Mouse (Mus musculus): Measurements from ENCODE around the gene Coil. TPM values are rescaled to one million over a fixed set of nuclear protein-coding genes. Genes with fewer than 3 reads are reported as not detected.
A peak's percentile ranks its signal among the peaks of the same experiment; 100 is the strongest.

The Coil gene
- total and polyA plus RNA-seq, 3 experiments: 28.5 to 37.4 (median 35.4) TPM

GRCm38 (mm10) chr11:89003726-89004125, 33.7 kb downstream of the Coil start:
- Histone ChIP-seq H3K27ac (ENCODE audit: insufficient read depth, low read depth) (no peak overlapping the region), H3K36me3 (replicated peaks in 1 of 2; ENCODE audit: control insufficient read depth in 1 of 2, insufficient read depth in 1 of 2, low read length in 1 of 2) (peaks cover 14 to 70% of the 10 kb centered on the region in 2 experiments), H3K4me2 (ENCODE audit: insufficient read depth, low read depth, poor library complexity, severe bottlenecking) (peak overlapping the region; percentile 3; the same call in 1 of the 2 replicates), H3K27me3 (replicated peaks) (no peaks in the 10 kb centered on the region), H3K4me3 (replicated peaks in 1 of 3; ENCODE audit: low read depth in 2 of 3, low read length in 2 of 3, poor library complexity in 1 of 3) (no peak overlapping the region), H3K9me3 (replicated peaks; ENCODE audit: low read length) (no peaks in the 10 kb centered on the region), H3K9ac (ENCODE audit: insufficient read depth, low read depth) (no peak overlapping the region), H3K4me1 (ENCODE audit: control insufficient read depth in 1 of 2, insufficient read depth in 2 of 2) (peaks cover 28 to 63% of the 10 kb centered on the region in 2 experiments), H3K79me2 (replicated peaks; ENCODE audit: control insufficient read depth, extremely low read depth, insufficient read depth, poor library complexity, severe bottlenecking) (peaks cover 37% of the 10 kb centered on the region)
- dilution Hi-C loops (cut with MboI; ENCODE audit: extremely low pct_ligation_motif_present, extremely low pct_unique_long_range_greater_than_20kb, low sequenced_read_pairs): no loop called here
- TF ChIP-seq JUN (IDR thresholded peaks at IDR 0.05; ENCODE audit: insufficient read depth, low read depth, low read length): no peak
- TF ChIP-seq MYC (IDR thresholded peaks at IDR 0.05; ENCODE audit: low read depth, low read length): no peak
- no peak for TF ChIP-seq ELF1 (IDR thresholded peaks at IDR 0.05; ENCODE audit: low read depth, low read length)
- no peak for TF ChIP-seq JUND (conservative IDR thresholded peaks at IDR 0.05; ENCODE audit: low read depth, low read length)
- TF ChIP-seq IRF4 (IDR thresholded peaks at IDR 0.05; ENCODE audit: low read depth, low read length): no peak
- TF ChIP-seq TCF12 (IDR thresholded peaks at IDR 0.05; ENCODE audit: low read depth, low read length): no peak
- TF ChIP-seq EP300 (IDR thresholded peaks at IDR 0.05; ENCODE audit: low read length): no peak
- no peak for TF ChIP-seq RCOR1 (conservative IDR thresholded peaks at IDR 0.05; ENCODE audit: low read depth, low read length)
- TF ChIP-seq ZNF384 (IDR thresholded peaks at IDR 0.05; ENCODE audit: low read depth, low read length): no peak
- TF ChIP-seq MAX (IDR thresholded peaks at IDR 0.05; ENCODE audit: low read length): no peak
- in situ Hi-C loops (cut with MboI; ENCODE audit: low pct_ligation_motif_present, low pct_unique_long_range_greater_than_20kb, low sequenced_read_pairs): loop anchor here (5.0 kb wide), 1 partner anchor 34 kb away; no protein-coding TSS in a partner anchor
- no peak for DNase-seq (ENCODE audit: extremely low read depth)

GRCm38 (mm10) chr11:89005473-89005872, 35.4 kb downstream of the Coil start:
- peaks cover 29 to 88% of the 10 kb centered on the region in 2 experiments for H3K36me3 ChIP-seq (replicated peaks in 1 of 2; ENCODE audit: control insufficient read depth in 1 of 2, insufficient read depth in 1 of 2, low read length in 1 of 2)
- H3K9me3 ChIP-seq (replicated peaks; ENCODE audit: low read length): no peaks in the 10 kb centered on the region
- dilution Hi-C loops (cut with MboI; ENCODE audit: extremely low pct_ligation_motif_present, extremely low pct_unique_long_range_greater_than_20kb, low sequenced_read_pairs): no loop called here
- DNase-seq (ENCODE audit: extremely low read depth): no peak
- H3K27ac ChIP-seq (ENCODE audit: insufficient read depth, low read depth): no peak overlapping the region
- no peak overlapping the region for H3K4me2 ChIP-seq (ENCODE audit: insufficient read depth, low read depth, poor library complexity, severe bottlenecking)
- H3K9ac ChIP-seq (ENCODE audit: insufficient read depth, low read depth): no peak overlapping the region
- H3K27me3 ChIP-seq (replicated peaks): no peaks in the 10 kb centered on the region
- TF ChIP-seq ELF1 (IDR thresholded peaks at IDR 0.05; ENCODE audit: low read depth, low read length): no peak
- TF ChIP-seq USF1 (IDR thresholded peaks at IDR 0.05; ENCODE audit: low read depth, low read length): no peak
- no peak for TF ChIP-seq KAT2A (IDR thresholded peaks at IDR 0.05; ENCODE audit: insufficient replicate concordance, low read length)
- TF ChIP-seq ZKSCAN1 (IDR thresholded peaks at IDR 0.05; ENCODE audit: borderline replicate concordance, low read depth, low read length): no peak
- TF ChIP-seq MYC (IDR thresholded peaks at IDR 0.05; ENCODE audit: low read depth, low read length): no peak
- no peak for TF ChIP-seq MAZ (IDR thresholded peaks at IDR 0.05; ENCODE audit: low read depth, low read length)
- TF ChIP-seq ZNF384 (IDR thresholded peaks at IDR 0.05; ENCODE audit: low read depth, low read length): no peak
- TF ChIP-seq HCFC1 (IDR thresholded peaks at IDR 0.05; ENCODE audit: low read depth, low read length): no peak
- TF ChIP-seq MEF2A (IDR thresholded peaks at IDR 0.05; ENCODE audit: borderline replicate concordance, low read depth, low read length): no peak
- no peak for TF ChIP-seq UBTF (IDR thresholded peaks at IDR 0.05; ENCODE audit: low read depth, low read length)
- TF ChIP-seq NELFE (IDR thresholded peaks at IDR 0.05; ENCODE audit: low read depth, low read length): no peak
- TF ChIP-seq CHD1 (IDR thresholded peaks at IDR 0.05; ENCODE audit: low read depth, low read length): no peak
- TF ChIP-seq EP300 (IDR thresholded peaks at IDR 0.05; ENCODE audit: low read length): no peak
- no peak for TF ChIP-seq JUN (IDR thresholded peaks at IDR 0.05; ENCODE audit: insufficient read depth, low read depth, low read length)
- no peak for TF ChIP-seq SMC3 (IDR thresholded peaks at IDR 0.05; ENCODE audit: low read depth, low read length)
- TF ChIP-seq CTCF (conservative IDR thresholded peaks at IDR 0.05 in 1 of 2, IDR thresholded peaks at IDR 0.05 in 1 of 2; ENCODE audit: low read depth in 2 of 2, low read length in 2 of 2): no peak
- no peak for TF ChIP-seq POLR2AphosphoS2 (IDR thresholded peaks at IDR 0.05; ENCODE audit: low read depth, low read length)
- TF ChIP-seq USF2 (conservative IDR thresholded peaks at IDR 0.05; ENCODE audit: low read depth, low read length): no peak
- TF ChIP-seq SIN3A (IDR thresholded peaks at IDR 0.05; ENCODE audit: low read length): no peak
- in situ Hi-C loops (cut with MboI; ENCODE audit: low pct_ligation_motif_present, low pct_unique_long_range_greater_than_20kb, low sequenced_read_pairs): no loop called here
- H3K79me2 ChIP-seq (replicated peaks; ENCODE audit: control insufficient read depth, extremely low read depth, insufficient read depth, poor library complexity, severe bottlenecking): peaks cover 28% of the 10 kb centered on the region
- H3K4me1 ChIP-seq (ENCODE audit: control insufficient read depth in 1 of 2, insufficient read depth in 2 of 2): peaks cover 30 to 69% of the 10 kb centered on the region in 2 experiments
- no peak overlapping the region for H3K4me3 ChIP-seq (replicated peaks in 1 of 3; ENCODE audit: low read depth in 2 of 3, low read length in 2 of 3, poor library complexity in 1 of 3)
